Mouse (Mus musculus): ENCODE results near the gene Otud7a.

GRCm38 (mm10) chr7:63591322-63591721 is 146.8 kb downstream of the Otud7a start:
- TF ChIP-seq POLR2A (IDR thresholded peaks at IDR 0.05; ENCODE audit: insufficient read depth, low read depth, low read length) (no peak), CTCF (IDR thresholded peaks at IDR 0.05) (no peak), EP300 (IDR thresholded peaks at IDR 0.05; ENCODE audit: insufficient read depth, low read depth, low read length) (no peak)

Data from heart, adult 2 months (tissue).